ENCODE assay signal across 26 mouse cellular contexts in the genomic region with DNA sequence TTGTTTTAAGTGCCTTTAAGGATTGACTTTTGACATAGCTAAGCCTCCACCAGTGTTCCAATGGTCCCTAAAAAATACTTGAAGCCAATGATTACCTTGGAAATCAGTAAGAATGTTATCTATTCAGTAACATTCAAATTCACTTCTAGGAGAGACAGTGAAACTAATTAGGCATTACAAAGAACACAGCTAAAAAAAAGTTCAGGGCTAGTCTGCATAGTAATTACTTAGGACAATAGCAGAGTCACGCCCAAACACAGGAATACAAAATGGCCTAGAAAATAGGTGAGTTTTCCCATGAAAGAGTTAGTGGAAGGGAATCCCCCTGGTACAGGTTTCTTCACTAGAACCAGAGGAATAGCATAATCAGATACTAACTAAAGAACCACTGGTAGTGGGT.
A peak's percentile ranks its signal among the peaks of the same experiment; 100 is the strongest.
DNase-seq lines count a peak whose midpoint lies in the region; ATAC-seq and TF ChIP-seq lines count a peak whose summit lies in the region.
"Had no signal": no experiment of that assay in that cellular context is flagged by ENCODE, and none has a peak within 500 bp of the region (broad histone marks: within the 10 kb centered on the region; RNA-seq: fewer than 3 reads in every experiment).

No protein-coding gene starts in this region.

- H3K4me2 ChIP-seq in forebrain, postnatal 0 days (ENCODE audit: low read depth) = no peak overlapping the region
- H3K4me2 ChIP-seq in intestine, embryonic 15.5 days (replicated peaks) = no peak overlapping the region

- no peak overlapping the region for H3K9ac ChIP-seq in ES-E14 (ENCODE audit: insufficient read depth, low read depth, low read length, poor library complexity, severe bottlenecking)
- H3K9ac ChIP-seq in forebrain, postnatal 0 days = no peak overlapping the region
- H3K9ac ChIP-seq in intestine, embryonic 15.5 days = no peak overlapping the region

- no peaks in the 10 kb centered on the region for H3K27me3 ChIP-seq in forebrain, postnatal 0 days (ENCODE audit: insufficient read depth, low read length)
- no peaks in the 10 kb centered on the region for H3K27me3 ChIP-seq in intestine, embryonic 15.5 days (replicated peaks)
- H3K27me3 ChIP-seq: CH12.LX, Patski had no signal

- no peaks in the 10 kb centered on the region for H3K36me3 ChIP-seq in ES-E14 (ENCODE audit: control insufficient read depth, insufficient read depth, low read length, poor library complexity, severe bottlenecking)
- H3K36me3 ChIP-seq in forebrain, postnatal 0 days (ENCODE audit: insufficient read depth) = no peaks in the 10 kb centered on the region
- no peaks in the 10 kb centered on the region for H3K36me3 ChIP-seq in intestine, embryonic 15.5 days
- H3K36me3 ChIP-seq: G1E had no signal

- peak; percentile 55 for DNase-seq in ES-CJ7 (ENCODE audit: low read depth, low spot score)
- DNase-seq in ES-E14 (ENCODE audit: low read depth, low spot score) = peak; percentile 2
- DNase-seq in R1 (ENCODE audit: low read depth, low spot score) = peak; percentile 80
- peak; percentile 63 for DNase-seq in ZHBTc4 (ENCODE audit: low read depth, low spot score)
- DNase-seq in forebrain, postnatal 0 days = no peak
- DNase-seq in thymus, postnatal 14 days = no peak
- DNase-seq in thymus, postnatal 10 days (ENCODE audit: low spot score in 2 of 2) = no peak
- DNase-seq: adrenal gland, adult 2 months; adrenal gland, adult 8-10 months; adrenal gland, postnatal 10 days; adrenal gland, postnatal 14 days; adrenal gland, postnatal 25 days; adrenal gland, postnatal 36 days; B cell, adult 2 months; cerebellum, adult 11 months; cerebellum, adult 11-12 months; cerebellum, adult 18-20 months; cerebellum, adult 2 months; cerebellum, adult 8-10 months; cerebellum, adult 9-10 months had no signal

- TF ChIP-seq CTCF in forebrain, postnatal 0 days (IDR thresholded peaks at IDR 0.05; ENCODE audit: low read depth) = no peak

- H3K4me3 ChIP-seq in ES-E14 (ENCODE audit: insufficient read depth in 1 of 2, low read depth in 1 of 2, low read length in 2 of 2, poor library complexity in 1 of 2, severe bottlenecking in 1 of 2) = no peak overlapping the region
- H3K4me3 ChIP-seq in forebrain, postnatal 0 days (ENCODE audit: low read depth, low read length) = no peak overlapping the region
- no peak overlapping the region for H3K4me3 ChIP-seq in intestine, embryonic 15.5 days (replicated peaks)

- no peak overlapping the region; the same call in 1 of the 2 replicates for H3K27ac ChIP-seq in ES-E14 (ENCODE audit: insufficient read depth, low read depth, low read length, poor library complexity, severe bottlenecking)
- no peak overlapping the region for H3K27ac ChIP-seq in forebrain, postnatal 0 days (ENCODE audit: low read depth, low read length)
- no peak overlapping the region for H3K27ac ChIP-seq in intestine, embryonic 15.5 days

- H3K9me3 ChIP-seq in ES-E14 (ENCODE audit: control insufficient read depth, insufficient read depth, low read depth, low read length) = 0 out of 2 replicates have a peak, but pooled peaks cover 1% of the 10 kb centered on the region
- no peaks in the 10 kb centered on the region for H3K9me3 ChIP-seq in forebrain, postnatal 0 days (ENCODE audit: low read length)
- no peaks in the 10 kb centered on the region for H3K9me3 ChIP-seq in intestine, embryonic 15.5 days

- no peak for ATAC-seq in forebrain, postnatal 0 days
- ATAC-seq in intestine, embryonic 15.5 days = no peak
- ATAC-seq: activated CD4-positive, CD25-positive, alpha-beta regulatory T cell, adult 4 months; CD4-positive, CD25-positive, alpha-beta regulatory T cell, adult 4 months; Patski had no signal

- 40% methylated on average over 1 of the region's 1 CpGs for WGBS in forebrain, postnatal 0 days
- 86% methylated on average over 1 of the region's 1 CpGs for WGBS in intestine, embryonic 15.5 days

- in situ Hi-C loops in ES-E14 (cut with MboI; ENCODE audit: low sequenced_read_pairs in 2 of 2, unreplicated experiment in 2 of 2) = no loop called here

- no peaks in the 10 kb centered on the region for H3K4me1 ChIP-seq in ES-E14 (ENCODE audit: control insufficient read depth in 2 of 2, insufficient read depth in 2 of 2, low read length in 2 of 2, poor library complexity in 1 of 2)
- H3K4me1 ChIP-seq in forebrain, postnatal 0 days (ENCODE audit: insufficient read depth) = no peaks in the 10 kb centered on the region
- no peaks in the 10 kb centered on the region for H3K4me1 ChIP-seq in intestine, embryonic 15.5 days (replicated peaks)

TF ChIP-seq in ES-E14, 5 proteins besides CTCF, POLR2A, EP300 and RAD21:
- TF ChIP-seq ZNF384 (IDR thresholded peaks at IDR 0.05; ENCODE audit: low read depth, low read length) = no peak
- no peak for TF ChIP-seq HCFC1 (IDR thresholded peaks at IDR 0.05; ENCODE audit: borderline replicate concordance, insufficient read depth, low read length)
- TF ChIP-seq CHD2 (IDR thresholded peaks at IDR 0.05; ENCODE audit: low read depth, low read length) = no peak
- no peak for TF ChIP-seq ZC3H11A (IDR thresholded peaks at IDR 0.05; ENCODE audit: borderline replicate concordance, low read depth, low read length)
- TF ChIP-seq MAFK (IDR thresholded peaks at IDR 0.05; ENCODE audit: insufficient read depth, low read depth, low read length) = no peak
TF ChIP-seq in ES-E14: peak in this region for 0.

Comparison
In these comparisons a context has a peak if more than half of its experiments do, and no peak if none do; other contexts are left out.
1. DNase-seq: peak in ES-CJ7 (single experiment), ES-E14 (single experiment), R1 (single experiment) and ZHBTc4 (single experiment); none in forebrain, postnatal 0 days (single experiment), thymus, postnatal 14 days (single experiment) and thymus, postnatal 10 days (0 of 2).